Mouse (Mus musculus): ENCODE measurements around the gene Hmg20b. TPM values are rescaled to one million over a fixed set of nuclear protein-coding genes. Genes with fewer than 3 reads are reported as not detected.
A peak's percentile ranks its signal among the peaks of the same experiment; 100 is the strongest.

Gene Hmg20b
- polyA plus RNA-seq (2015; fragmentation: Nextera tagmentation; extraction: Ambion mirVana): 69.0 and 71.4 TPM in 2 replicates

DNA sequence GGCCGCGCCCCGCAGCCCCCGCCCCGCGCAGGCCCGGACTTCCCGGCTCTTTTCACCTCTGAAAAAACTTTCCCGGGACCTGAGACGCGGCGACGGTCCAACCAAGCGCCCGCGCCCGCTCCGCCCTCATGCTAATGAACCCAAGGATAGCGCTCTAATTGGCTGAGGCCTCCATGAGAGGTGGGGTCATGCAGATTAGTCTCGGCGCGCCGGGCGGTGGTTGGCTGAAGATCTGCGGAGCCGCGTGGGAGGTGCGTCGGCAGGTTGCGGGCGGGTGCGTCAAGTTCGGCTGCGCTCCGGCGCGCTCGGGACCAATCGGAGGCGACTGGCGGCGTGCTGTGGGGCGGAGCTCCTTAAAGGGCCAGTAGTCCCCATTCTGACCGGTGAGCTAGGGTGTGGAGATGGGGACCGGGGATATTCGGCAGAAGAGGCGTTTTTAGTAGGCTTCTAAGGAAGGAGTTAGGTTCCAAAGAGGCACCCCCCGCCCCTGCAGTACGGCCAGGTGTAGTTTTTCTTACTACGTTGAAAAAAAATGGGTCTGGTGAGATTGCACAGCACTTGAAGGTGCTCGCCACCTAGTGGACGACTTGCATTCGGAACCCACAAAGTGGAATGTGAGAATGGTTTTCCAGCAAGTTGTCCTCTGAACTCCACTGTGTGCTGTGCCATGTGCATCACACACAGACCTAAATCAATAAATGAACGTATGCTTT lies at the start of gene Hmg20b:
TSS of gene Hmg20b (minus strand) at position 130 of the 713 bp plus-strand sequence.
- Histone ChIP-seq H3K4me3 (ENCODE audit: low read length) (peak within 1 kb of the TSS; percentile 86), H3K9me3 (ENCODE audit: control insufficient read depth, low read length) (no peaks in the 10 kb centered on the region), H3K36me3 (ENCODE audit: control insufficient read depth, insufficient read depth, low read length) (no peaks in the 10 kb centered on the region), H3K4me2 (ENCODE audit: low read depth, low read length) (peak within 1 kb of the TSS; percentile 88), H3K27me3 (replicated peaks; ENCODE audit: control insufficient read depth, insufficient read depth, low read length) (no peaks in the 10 kb centered on the region), H3K27ac (ENCODE audit: low read length) (peak within 1 kb of the TSS; percentile 87), H3K4me1 (ENCODE audit: control insufficient read depth, insufficient read depth, low read length) (peaks cover 41% of the 10 kb centered on the region), H3K9ac (ENCODE audit: low read depth, low read length) (peak within 1 kb of the TSS; percentile 88)
- peak; percentile 92 for ATAC-seq
- WGBS: under 1% methylated on average over 54 of the region's 54 CpGs

DNA sequence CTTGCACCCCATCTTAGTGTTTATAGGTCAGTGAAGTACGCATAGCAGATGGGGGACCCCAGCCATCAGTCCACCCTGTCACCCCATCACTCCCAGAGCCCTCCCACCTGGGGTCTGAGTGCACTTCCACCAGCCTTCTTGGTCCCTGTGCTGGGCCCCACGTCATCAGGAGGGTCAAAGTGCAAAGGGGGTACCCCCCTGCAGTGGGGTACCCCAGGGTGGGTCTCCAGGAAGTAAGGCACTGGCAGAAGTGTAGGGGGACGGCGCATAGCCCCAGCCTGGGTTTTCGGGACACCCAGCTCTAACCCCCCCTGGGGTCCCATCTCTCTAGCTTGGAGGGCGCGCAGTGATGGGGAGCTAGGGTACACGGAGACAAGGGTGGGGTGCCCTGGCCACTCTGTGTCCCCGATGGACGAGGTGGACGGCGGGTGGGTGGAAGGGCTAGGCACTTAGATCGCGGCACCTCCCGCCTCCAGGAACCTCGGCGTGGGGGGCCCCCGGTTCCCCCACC lies 49.6 kb upstream of the Hmg20b start:
- H3K4me1 ChIP-seq (ENCODE audit: control insufficient read depth, insufficient read depth, low read length): peaks cover 31% of the 10 kb centered on the region
- peaks cover 10% of the 10 kb centered on the region; the same call in 1 of the 2 replicates for H3K36me3 ChIP-seq (ENCODE audit: control insufficient read depth, insufficient read depth, low read length)
- no peak overlapping the region for H3K27ac ChIP-seq (ENCODE audit: low read length)
- peak overlapping the region; percentile 14; the same call in 1 of the 2 replicates for H3K9ac ChIP-seq (ENCODE audit: low read depth, low read length)
- H3K27me3 ChIP-seq (replicated peaks; ENCODE audit: control insufficient read depth, insufficient read depth, low read length): no peaks in the 10 kb centered on the region
- WGBS: 79% methylated on average over 18 of the region's 18 CpGs
- H3K4me2 ChIP-seq (ENCODE audit: low read depth, low read length): no peak overlapping the region
- H3K4me3 ChIP-seq (ENCODE audit: low read length): no peak overlapping the region
- no peak for ATAC-seq
- no peaks in the 10 kb centered on the region for H3K9me3 ChIP-seq (ENCODE audit: control insufficient read depth, low read length)

DNA sequence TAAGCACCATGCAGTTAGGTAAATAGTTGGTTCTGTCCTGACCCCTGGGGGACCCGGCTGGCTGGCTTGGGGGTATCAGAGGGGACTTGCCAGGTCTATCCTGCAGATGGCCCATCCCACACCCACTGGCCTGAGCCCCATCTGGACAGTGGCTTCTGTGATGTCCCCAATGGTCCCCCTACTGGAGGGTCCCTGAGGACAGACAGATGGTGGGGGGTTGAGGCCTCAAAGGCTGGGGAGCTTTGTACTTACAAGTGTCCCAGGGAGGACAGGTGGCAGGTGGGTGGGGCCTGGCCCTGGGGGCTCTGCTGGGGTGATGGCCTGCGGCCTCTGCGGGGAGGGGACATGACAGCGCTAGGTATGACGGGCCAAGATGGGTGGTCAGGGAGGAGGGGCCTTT lies 49.0 kb upstream of the Hmg20b start:
- H3K4me2 ChIP-seq (ENCODE audit: low read depth, low read length): no peak overlapping the region
- 74% methylated on average over 5 of the region's 5 CpGs for WGBS
- H3K36me3 ChIP-seq (ENCODE audit: control insufficient read depth, insufficient read depth, low read length): peaks cover 10% of the 10 kb centered on the region; the same call in 1 of the 2 replicates
- peaks cover 31% of the 10 kb centered on the region for H3K4me1 ChIP-seq (ENCODE audit: control insufficient read depth, insufficient read depth, low read length)
- H3K4me3 ChIP-seq (ENCODE audit: low read length): no peak overlapping the region
- H3K9me3 ChIP-seq (ENCODE audit: control insufficient read depth, low read length): no peaks in the 10 kb centered on the region
- ATAC-seq: no peak
- no peak overlapping the region for H3K9ac ChIP-seq (ENCODE audit: low read depth, low read length)
- no peak overlapping the region for H3K27ac ChIP-seq (ENCODE audit: low read length)
- no peaks in the 10 kb centered on the region for H3K27me3 ChIP-seq (replicated peaks; ENCODE audit: control insufficient read depth, insufficient read depth, low read length)

DNA sequence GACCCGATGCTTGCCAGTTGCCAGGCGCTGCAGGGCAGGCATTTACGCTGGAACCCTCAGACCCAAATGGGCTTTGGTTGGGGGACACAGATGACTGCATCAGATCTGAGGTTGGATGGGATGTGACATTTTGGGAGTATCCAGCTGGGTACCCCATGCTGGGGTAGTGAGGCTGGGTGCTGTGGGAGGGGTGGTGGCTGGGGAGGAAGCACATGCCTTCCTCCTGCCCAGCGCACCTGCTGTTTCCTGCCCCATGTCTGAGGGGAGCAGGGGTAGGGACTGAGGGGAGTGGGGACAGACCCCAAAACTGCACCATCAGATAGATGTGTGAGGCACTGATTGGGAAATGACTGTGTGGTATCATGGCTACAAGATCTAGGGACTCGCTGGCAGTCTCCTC lies 46.5 kb upstream of the Hmg20b start:
- Histone ChIP-seq H3K9ac (ENCODE audit: low read depth, low read length) (no peak overlapping the region), H3K4me1 (ENCODE audit: control insufficient read depth, insufficient read depth, low read length) (peaks cover 27% of the 10 kb centered on the region), H3K9me3 (ENCODE audit: control insufficient read depth, low read length) (no peaks in the 10 kb centered on the region), H3K27me3 (replicated peaks; ENCODE audit: control insufficient read depth, insufficient read depth, low read length) (no peaks in the 10 kb centered on the region), H3K36me3 (ENCODE audit: control insufficient read depth, insufficient read depth, low read length) (peaks cover 10% of the 10 kb centered on the region; the same call in 1 of the 2 replicates), H3K4me3 (ENCODE audit: low read length) (no peak overlapping the region), H3K27ac (ENCODE audit: low read length) (no peak overlapping the region), H3K4me2 (ENCODE audit: low read depth, low read length) (no peak overlapping the region)
- ATAC-seq: no peak
- 81% methylated on average over 5 of the region's 5 CpGs for WGBS

DNA sequence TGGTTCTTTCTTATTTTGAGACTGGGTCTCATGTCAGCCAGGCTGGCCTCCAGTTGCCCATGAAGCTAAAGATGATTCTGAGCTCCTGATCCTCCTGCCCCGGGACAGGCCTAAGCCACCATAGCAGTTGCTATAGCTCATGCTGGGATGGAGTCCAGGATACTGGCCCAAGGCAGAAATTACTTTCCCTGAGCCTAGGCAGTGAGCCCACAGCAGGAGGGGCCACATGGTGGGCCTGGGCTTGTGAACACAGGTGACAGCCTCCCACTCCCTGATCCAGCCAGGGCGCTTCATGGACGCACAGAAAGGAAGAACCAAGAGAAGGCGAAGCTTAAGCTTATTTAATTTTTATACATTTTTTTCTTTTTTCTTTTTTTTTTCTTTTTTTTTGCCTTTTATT lies 45.6 kb upstream of the Hmg20b start:
- Histone ChIP-seq H3K9me3 (ENCODE audit: control insufficient read depth, low read length) (no peaks in the 10 kb centered on the region), H3K9ac (ENCODE audit: low read depth, low read length) (no peak overlapping the region), H3K4me3 (ENCODE audit: low read length) (no peak overlapping the region), H3K27me3 (replicated peaks; ENCODE audit: control insufficient read depth, insufficient read depth, low read length) (no peaks in the 10 kb centered on the region), H3K4me1 (ENCODE audit: control insufficient read depth, insufficient read depth, low read length) (peaks cover 18% of the 10 kb centered on the region), H3K4me2 (ENCODE audit: low read depth, low read length) (no peak overlapping the region), H3K36me3 (ENCODE audit: control insufficient read depth, insufficient read depth, low read length) (peaks cover 10% of the 10 kb centered on the region; the same call in 1 of the 2 replicates), H3K27ac (ENCODE audit: low read length) (no peak overlapping the region)
- ATAC-seq: no peak
- 85% methylated on average over 4 of the region's 4 CpGs for WGBS

DNA sequence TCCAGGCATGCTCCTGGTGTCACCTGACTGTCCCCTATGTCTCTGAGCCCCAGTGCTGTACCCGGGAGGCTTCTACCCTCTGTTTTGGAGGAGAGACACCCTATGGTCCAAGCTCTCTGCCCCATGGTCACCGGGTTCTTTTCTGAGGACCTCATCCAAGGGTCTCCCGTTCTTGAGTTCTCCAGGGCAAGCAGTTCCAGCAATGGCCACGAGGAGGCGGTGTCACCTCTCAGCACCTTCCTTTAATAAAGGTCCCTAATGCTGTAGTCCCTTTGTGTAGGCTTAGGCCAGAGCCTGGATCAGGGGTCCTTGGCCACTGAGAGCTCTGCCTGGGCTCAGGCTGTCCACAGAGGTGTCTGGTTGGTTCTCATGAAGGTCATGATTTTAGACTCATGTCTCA lies 44.8 kb upstream of the Hmg20b start:
- no peaks in the 10 kb centered on the region for H3K27me3 ChIP-seq (replicated peaks; ENCODE audit: control insufficient read depth, insufficient read depth, low read length)
- H3K4me1 ChIP-seq (ENCODE audit: control insufficient read depth, insufficient read depth, low read length): peaks cover 20% of the 10 kb centered on the region
- ATAC-seq: no peak
- no peak overlapping the region for H3K4me2 ChIP-seq (ENCODE audit: low read depth, low read length)
- H3K36me3 ChIP-seq (ENCODE audit: control insufficient read depth, insufficient read depth, low read length): peaks cover 6% of the 10 kb centered on the region; the same call in 1 of the 2 replicates
- no peak overlapping the region for H3K4me3 ChIP-seq (ENCODE audit: low read length)
- no peaks in the 10 kb centered on the region for H3K9me3 ChIP-seq (ENCODE audit: control insufficient read depth, low read length)
- H3K9ac ChIP-seq (ENCODE audit: low read depth, low read length): no peak overlapping the region
- 13% methylated on average over 5 of the region's 5 CpGs for WGBS
- H3K27ac ChIP-seq (ENCODE audit: low read length): no peak overlapping the region

DNA sequence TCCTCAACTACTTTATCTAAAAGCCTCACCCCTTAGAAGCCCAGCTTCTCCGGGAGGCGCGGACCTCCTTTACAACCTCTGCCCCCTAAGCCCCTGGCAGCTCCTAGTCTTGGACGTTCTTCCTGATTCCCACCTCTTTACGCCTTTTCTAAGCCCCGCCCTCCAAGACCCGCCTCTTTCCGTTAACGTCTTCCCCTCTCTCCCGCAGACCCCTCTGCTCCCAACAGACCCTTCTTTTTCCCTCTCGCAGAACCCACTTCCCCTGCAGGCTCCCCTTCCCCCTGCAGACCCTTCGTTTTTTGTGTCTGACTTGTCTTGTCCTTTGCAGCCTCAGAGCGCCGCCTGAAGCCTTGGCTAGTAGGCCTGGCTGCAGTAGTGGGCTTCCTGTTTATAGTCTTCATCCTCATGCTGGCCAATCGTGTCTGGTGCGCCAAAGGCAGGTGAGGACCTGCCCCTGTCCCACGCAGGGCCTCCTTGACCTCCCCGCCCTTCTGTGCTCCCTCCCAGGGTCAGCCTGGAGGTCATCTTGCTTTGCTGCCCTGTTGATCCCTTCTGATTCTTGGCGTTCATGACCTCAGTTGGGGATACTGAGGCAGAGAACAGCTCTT lies 43.3 kb upstream of the Hmg20b start:
- Histone ChIP-seq H3K27ac (ENCODE audit: low read length) (peak overlapping the region; percentile 96), H3K9me3 (ENCODE audit: control insufficient read depth, low read length) (no peaks in the 10 kb centered on the region), H3K4me2 (ENCODE audit: low read depth, low read length) (peak overlapping the region; percentile 57), H3K4me3 (ENCODE audit: low read length) (peak overlapping the region; percentile 50), H3K36me3 (ENCODE audit: control insufficient read depth, insufficient read depth, low read length) (peaks cover 6% of the 10 kb centered on the region; the same call in 1 of the 2 replicates), H3K27me3 (replicated peaks; ENCODE audit: control insufficient read depth, insufficient read depth, low read length) (no peaks in the 10 kb centered on the region), H3K4me1 (ENCODE audit: control insufficient read depth, insufficient read depth, low read length) (peaks cover 23% of the 10 kb centered on the region), H3K9ac (ENCODE audit: low read depth, low read length) (peak overlapping the region; percentile 70)
- peak; percentile 29 for ATAC-seq
- 3% methylated on average over 19 of the region's 19 CpGs for WGBS

DNA sequence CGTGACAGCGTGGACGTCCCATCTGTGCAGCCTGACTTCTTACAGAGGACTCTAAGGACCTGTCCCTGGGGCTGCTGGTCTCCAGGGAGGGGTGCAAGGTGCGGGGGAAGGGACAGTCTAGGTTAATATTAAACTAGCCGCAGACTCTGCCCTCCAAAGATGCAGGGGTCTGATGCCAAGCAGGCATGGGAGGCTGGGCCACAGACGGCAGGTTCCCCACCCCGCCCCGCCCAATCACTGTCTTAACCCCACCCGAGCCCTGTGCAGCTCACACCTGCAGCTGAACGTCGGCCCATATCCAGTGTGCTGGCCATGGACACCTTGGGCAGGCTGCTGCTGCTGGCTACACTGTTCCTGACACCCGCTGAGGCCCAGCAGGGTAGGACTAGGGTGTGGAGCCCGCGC lies 42.5 kb upstream of the Hmg20b start, which contains the start of gene Smim24:
TSS of gene Smim24 (plus strand) at position 271 of the 405 bp plus-strand sequence.
- Histone ChIP-seq H3K9me3 (ENCODE audit: control insufficient read depth, low read length) (no peaks in the 10 kb centered on the region), H3K4me3 (ENCODE audit: low read length) (peak within 1 kb of the TSS; percentile 50), H3K4me2 (ENCODE audit: low read depth, low read length) (peak within 1 kb of the TSS; percentile 57), H3K9ac (ENCODE audit: low read depth, low read length) (peak within 1 kb of the TSS; percentile 70), H3K36me3 (ENCODE audit: control insufficient read depth, insufficient read depth, low read length) (peaks cover 9% of the 10 kb centered on the region), H3K27me3 (replicated peaks; ENCODE audit: control insufficient read depth, insufficient read depth, low read length) (no peaks in the 10 kb centered on the region), H3K27ac (ENCODE audit: low read length) (peak within 1 kb of the TSS; percentile 96), H3K4me1 (ENCODE audit: control insufficient read depth, insufficient read depth, low read length) (peaks cover 23% of the 10 kb centered on the region)
- ATAC-seq: peak; percentile 90
- WGBS: 45% methylated on average over 14 of the region's 14 CpGs

DNA sequence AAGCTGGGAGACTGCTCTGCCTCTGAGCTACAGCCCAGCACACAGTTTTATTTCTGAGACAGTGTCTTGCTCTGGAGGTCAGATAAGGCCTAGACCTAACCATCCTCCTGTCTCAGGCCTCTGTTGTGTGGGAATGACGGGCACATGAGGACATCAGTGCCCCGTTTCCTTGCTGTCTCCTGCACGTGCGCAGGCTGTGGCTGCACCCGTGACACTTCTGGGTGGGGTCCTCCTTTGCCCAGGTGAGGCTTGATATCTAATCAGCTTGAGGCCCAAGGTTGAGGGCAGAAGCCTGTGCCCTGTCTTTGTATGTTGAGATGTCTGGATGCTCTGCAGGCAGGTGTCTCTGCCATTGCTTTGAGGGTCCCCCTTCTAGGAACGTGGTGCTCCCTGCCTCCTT lies 42.0 kb upstream of the Hmg20b start:
- Histone ChIP-seq H3K36me3 (ENCODE audit: control insufficient read depth, insufficient read depth, low read length) (peaks cover 10% of the 10 kb centered on the region), H3K9me3 (ENCODE audit: control insufficient read depth, low read length) (no peaks in the 10 kb centered on the region), H3K9ac (ENCODE audit: low read depth, low read length) (peak overlapping the region; percentile 58), H3K4me3 (ENCODE audit: low read length) (peak overlapping the region; percentile 50; the same call in 1 of the 2 replicates), H3K4me2 (ENCODE audit: low read depth, low read length) (peak overlapping the region; percentile 57), H3K27ac (ENCODE audit: low read length) (peak overlapping the region; percentile 96), H3K4me1 (ENCODE audit: control insufficient read depth, insufficient read depth, low read length) (peaks cover 23% of the 10 kb centered on the region), H3K27me3 (replicated peaks; ENCODE audit: control insufficient read depth, insufficient read depth, low read length) (no peaks in the 10 kb centered on the region)
- WGBS: 56% methylated on average over 6 of the region's 6 CpGs
- peak; percentile 79 for ATAC-seq

All from intestine, embryonic 16.5 days (tissue).